19 mouse cellular contexts compared by ENCODE assay signal in the genomic region with DNA sequence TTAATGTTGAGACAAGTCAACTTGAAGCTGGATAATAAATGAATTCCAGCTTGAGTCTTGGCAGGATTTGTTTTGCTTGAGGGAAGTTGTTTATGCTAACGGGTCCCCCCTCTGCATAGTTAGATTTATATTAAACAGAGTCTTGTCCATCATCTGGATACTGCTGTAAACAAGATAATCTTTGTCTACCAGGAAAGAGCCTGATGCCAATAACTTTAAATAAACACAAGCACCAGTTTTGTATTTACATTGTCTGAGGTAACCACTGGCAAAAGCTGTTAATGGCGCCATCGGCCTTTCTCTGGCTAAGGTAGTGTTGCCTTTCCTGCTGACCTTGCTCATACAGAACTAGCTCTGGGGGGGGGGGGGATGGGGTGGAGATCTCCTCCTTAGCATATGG.
A peak's percentile ranks its signal among the peaks of the same experiment; 100 is the strongest.
DNase-seq lines count a peak whose midpoint lies in the region; ATAC-seq and TF ChIP-seq lines count a peak whose summit lies in the region.
"Had no signal": no experiment of that assay in that cellular context is flagged by ENCODE, and none has a peak within 500 bp of the region (broad histone marks: within the 10 kb centered on the region; RNA-seq: fewer than 3 reads in every experiment).

No protein-coding gene starts in this region.

- no peak for ATAC-seq in liver, embryonic 11.5 days (replicated peaks; ENCODE audit: low FRiP score)
- ATAC-seq in liver, postnatal 0 days = no peak
- ATAC-seq in embryonic facial prominence, embryonic 11.5 days (replicated peaks; ENCODE audit: insufficient number of reproducible peaks, low FRiP score, low TSS enrichment, low read depth) = no peak
- ATAC-seq in stomach, postnatal 0 days (ENCODE audit: low FRiP score, low TSS enrichment) = no peak
- ATAC-seq: forebrain, embryonic 13.5 days; hindbrain, postnatal 0 days had no signal

- peaks cover 24% of the 10 kb centered on the region for H3K4me1 ChIP-seq in liver, embryonic 11.5 days (replicated peaks; ENCODE audit: control insufficient read depth, insufficient read depth, low read length)
- peaks cover 2% of the 10 kb centered on the region; the same call in 1 of the 2 replicates for H3K4me1 ChIP-seq in liver, postnatal 0 days (ENCODE audit: insufficient read depth)
- peaks cover 12% of the 10 kb centered on the region for H3K4me1 ChIP-seq in embryonic facial prominence, embryonic 11.5 days (ENCODE audit: control insufficient read depth, insufficient read depth, low read length)
- peaks cover 54% of the 10 kb centered on the region for H3K4me1 ChIP-seq in limb, embryonic 10.5 days
- peaks cover 15% of the 10 kb centered on the region for H3K4me1 ChIP-seq in stomach, postnatal 0 days (replicated peaks; ENCODE audit: control insufficient read depth, insufficient read depth)

- intact Hi-C loops in gastrocnemius, adult 2 months (cut with DNase I) = no loop called here

- no peak for DNase-seq in liver, embryonic 11.5 days (ENCODE audit: low spot score)
- DNase-seq in liver, postnatal 0 days = no peak
- peak; percentile 48 for DNase-seq in embryonic facial prominence, embryonic 11.5 days (ENCODE audit: low spot score)
- DNase-seq in limb, embryonic 10.5 days (ENCODE audit: low spot score) = no peak
- DNase-seq in stomach, postnatal 0 days (ENCODE audit: low spot score) = no peak
- DNase-seq in gastrocnemius, adult 2 months = no peak
- DNase-seq in layer of hippocampus, postnatal 25 days (ENCODE audit: extremely low spot score in 1 of 2, low spot score in 1 of 2) = no peak
- DNase-seq: cerebellum, postnatal 10 days; heart, adult 2 months; heart, postnatal 36 days; right cerebral cortex, postnatal 14 days; thymus, adult 18-20 months had no signal

- no peak for TF ChIP-seq EP300 in liver, postnatal 0 days (IDR thresholded peaks at IDR 0.05; ENCODE audit: low read depth)
- TF ChIP-seq EP300 in stomach, postnatal 0 days (optimal IDR thresholded peaks at IDR 0.05) = no peak

- H3K9me3 ChIP-seq in liver, embryonic 11.5 days (ENCODE audit: control insufficient read depth, low read length) = no peaks in the 10 kb centered on the region
- no peaks in the 10 kb centered on the region for H3K9me3 ChIP-seq in liver, postnatal 0 days (ENCODE audit: low read length)
- no peaks in the 10 kb centered on the region for H3K9me3 ChIP-seq in embryonic facial prominence, embryonic 11.5 days (replicated peaks; ENCODE audit: control insufficient read depth, low read length)
- no peaks in the 10 kb centered on the region for H3K9me3 ChIP-seq in limb, embryonic 10.5 days (replicated peaks)
- H3K9me3 ChIP-seq in stomach, postnatal 0 days (ENCODE audit: control insufficient read depth, low read length) = no peaks in the 10 kb centered on the region
- H3K9me3 ChIP-seq: embryonic facial prominence, embryonic 15.5 days; forebrain, embryonic 13.5 days; kidney, embryonic 15.5 days; neural tube, embryonic 12.5 days had no signal

- WGBS in liver, embryonic 11.5 days = 56% methylated on average over 3 of the region's 3 CpGs
- 48% methylated on average over 3 of the region's 3 CpGs for WGBS in liver, postnatal 0 days (ENCODE audit: insufficient replicate concordance)
- WGBS in embryonic facial prominence, embryonic 11.5 days = 46% methylated on average over 3 of the region's 3 CpGs
- WGBS in limb, embryonic 10.5 days = 58% methylated on average over 3 of the region's 3 CpGs
- 22% methylated on average over 3 of the region's 3 CpGs for WGBS in stomach, postnatal 0 days

- H3K27me3 ChIP-seq in liver, embryonic 11.5 days (replicated peaks; ENCODE audit: control insufficient read depth, insufficient read depth, low read length) = no peaks in the 10 kb centered on the region
- no peaks in the 10 kb centered on the region for H3K27me3 ChIP-seq in liver, postnatal 0 days (ENCODE audit: insufficient read depth, low read length)
- no peaks in the 10 kb centered on the region for H3K27me3 ChIP-seq in embryonic facial prominence, embryonic 11.5 days (ENCODE audit: control insufficient read depth, insufficient read depth, low read length)
- H3K27me3 ChIP-seq in limb, embryonic 10.5 days (ENCODE audit: low read depth, poor library complexity, severe bottlenecking) = peaks cover 4% of the 10 kb centered on the region; the same call in 1 of the 2 replicates
- H3K27me3 ChIP-seq in stomach, postnatal 0 days (ENCODE audit: control insufficient read depth, insufficient read depth, low read length) = no peaks in the 10 kb centered on the region
- H3K27me3 ChIP-seq: embryonic facial prominence, embryonic 15.5 days; kidney, embryonic 15.5 days; neural tube, embryonic 12.5 days had no signal

- H3K27ac ChIP-seq in liver, embryonic 11.5 days (ENCODE audit: low read depth, low read length) = peak overlapping the region; percentile 53; the same call in 1 of the 2 replicates
- H3K27ac ChIP-seq in liver, postnatal 0 days (ENCODE audit: low read depth) = no peak overlapping the region
- no peak overlapping the region for H3K27ac ChIP-seq in embryonic facial prominence, embryonic 11.5 days (replicated peaks; ENCODE audit: low read depth, low read length)
- H3K27ac ChIP-seq in limb, embryonic 10.5 days = peak overlapping the region; percentile 46; the same call in 1 of the 2 replicates
- H3K27ac ChIP-seq in stomach, postnatal 0 days (replicated peaks) = peak overlapping the region; percentile 2; the same call in 1 of the 2 replicates
- no peak overlapping the region for H3K27ac ChIP-seq in gastrocnemius, adult 2 months
- H3K27ac ChIP-seq: forebrain, embryonic 13.5 days; heart, adult 2 months; hindbrain, postnatal 0 days; layer of hippocampus, adult 2 months; liver, embryonic 14.5 days; neural tube, embryonic 12.5 days had no signal

- no peak overlapping the region for H3K4me3 ChIP-seq in liver, embryonic 11.5 days (ENCODE audit: low read depth, low read length)
- H3K4me3 ChIP-seq in liver, postnatal 0 days (ENCODE audit: low read depth, low read length) = no peak overlapping the region
- no peak overlapping the region for H3K4me3 ChIP-seq in embryonic facial prominence, embryonic 11.5 days (ENCODE audit: low read depth, low read length)
- H3K4me3 ChIP-seq in limb, embryonic 10.5 days = no peak overlapping the region
- no peak overlapping the region for H3K4me3 ChIP-seq in stomach, postnatal 0 days (ENCODE audit: low read depth, low read length)
- H3K4me3 ChIP-seq in gastrocnemius, adult 2 months = no peak overlapping the region
- H3K4me3 ChIP-seq: embryonic facial prominence, embryonic 15.5 days; forebrain, embryonic 13.5 days; heart, adult 2 months; kidney, embryonic 15.5 days; layer of hippocampus, adult 2 months; neural tube, embryonic 12.5 days had no signal

- H3K4me2 ChIP-seq in liver, embryonic 11.5 days = no peak overlapping the region
- H3K4me2 ChIP-seq in liver, postnatal 0 days (ENCODE audit: low read depth, low read length) = no peak overlapping the region
- H3K4me2 ChIP-seq in embryonic facial prominence, embryonic 11.5 days (ENCODE audit: low read depth, low read length) = no peak overlapping the region
- H3K4me2 ChIP-seq in stomach, postnatal 0 days (replicated peaks; ENCODE audit: low read depth) = no peak overlapping the region
- H3K4me2 ChIP-seq: embryonic facial prominence, embryonic 15.5 days; forebrain, embryonic 13.5 days; kidney, embryonic 15.5 days; neural tube, embryonic 12.5 days had no signal

- no peak for TF ChIP-seq CTCF in liver, postnatal 0 days (IDR thresholded peaks at IDR 0.05; ENCODE audit: low read depth)
- TF ChIP-seq CTCF in stomach, postnatal 0 days (IDR thresholded peaks at IDR 0.05; ENCODE audit: low read depth) = no peak
- no peak for TF ChIP-seq CTCF in gastrocnemius, adult 2 months (IDR thresholded peaks at IDR 0.05)

- H3K9ac ChIP-seq in liver, embryonic 11.5 days (ENCODE audit: low read depth, low read length) = no peak overlapping the region
- H3K9ac ChIP-seq in liver, postnatal 0 days (replicated peaks) = no peak overlapping the region
- no peak overlapping the region for H3K9ac ChIP-seq in embryonic facial prominence, embryonic 11.5 days (replicated peaks; ENCODE audit: low read length)
- H3K9ac ChIP-seq in stomach, postnatal 0 days (ENCODE audit: low read length) = no peak overlapping the region
- H3K9ac ChIP-seq: embryonic facial prominence, embryonic 15.5 days; forebrain, embryonic 13.5 days; kidney, embryonic 15.5 days; liver, embryonic 14.5 days; neural tube, embryonic 12.5 days had no signal

- H3K36me3 ChIP-seq in liver, embryonic 11.5 days (ENCODE audit: control insufficient read depth, insufficient read depth, low read length) = no peaks in the 10 kb centered on the region
- H3K36me3 ChIP-seq in liver, postnatal 0 days (replicated peaks; ENCODE audit: insufficient read depth, low read length) = no peaks in the 10 kb centered on the region
- no peaks in the 10 kb centered on the region for H3K36me3 ChIP-seq in embryonic facial prominence, embryonic 11.5 days (replicated peaks; ENCODE audit: control insufficient read depth, insufficient read depth, low read depth, low read length)
- no peaks in the 10 kb centered on the region for H3K36me3 ChIP-seq in limb, embryonic 10.5 days
- no peaks in the 10 kb centered on the region for H3K36me3 ChIP-seq in stomach, postnatal 0 days (ENCODE audit: control insufficient read depth, insufficient read depth, low read length)
- H3K36me3 ChIP-seq: embryonic facial prominence, embryonic 15.5 days; kidney, embryonic 15.5 days; neural tube, embryonic 12.5 days had no signal

Comparison
In these comparisons a context has a peak if more than half of its experiments do, and no peak if none do; other contexts are left out.
1. H3K27ac ChIP-seq: peak in liver, embryonic 11.5 days (single experiment), limb, embryonic 10.5 days (single experiment) and stomach, postnatal 0 days (single experiment); none in liver, postnatal 0 days (single experiment), embryonic facial prominence, embryonic 11.5 days (single experiment) and gastrocnemius, adult 2 months (single experiment).